Mouse (Mus musculus): Measurements from ENCODE around the gene Adipoq. TPM values are rescaled to one million over a fixed set of nuclear protein-coding genes. Genes with fewer than 3 reads are reported as not detected.
A peak's percentile ranks its signal among the peaks of the same experiment; 100 is the strongest.
"Not testable (repeated sequence)": the region's sequence is repeated elsewhere in the genome, so short reads cannot be mapped to it uniquely, and the experiment has no call there.

Adipoq gene
- total RNA-seq (2021) = 10 to 100 TPM; 12.9 to 37.4 TPM

DNA sequence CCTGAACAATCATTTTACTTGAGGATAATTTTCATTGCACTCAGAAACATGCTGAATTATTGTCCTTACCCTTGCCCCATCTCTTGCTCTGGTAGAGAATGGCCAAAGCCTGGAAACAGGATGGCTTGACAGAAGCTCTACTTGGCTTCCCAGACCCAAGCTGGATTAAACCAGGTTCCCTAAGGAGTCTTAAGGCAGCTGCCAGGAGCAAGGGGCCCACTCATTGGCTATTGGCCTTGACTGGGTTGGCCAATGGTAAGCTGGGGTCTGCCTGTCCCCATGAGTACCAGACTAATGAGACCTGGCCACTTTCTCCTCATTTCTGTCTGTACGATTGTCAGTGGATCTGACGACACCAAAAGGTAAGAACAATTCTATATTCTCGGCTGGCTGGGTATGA is at the start of gene Adipoq:
Gene Adipoq, plus strand, starts transcription at position 257 of the 400 bp plus-strand sequence.
- intact Hi-C loops (cut with DNase I) = no loop called here
- no peak for DNase-seq

DNA sequence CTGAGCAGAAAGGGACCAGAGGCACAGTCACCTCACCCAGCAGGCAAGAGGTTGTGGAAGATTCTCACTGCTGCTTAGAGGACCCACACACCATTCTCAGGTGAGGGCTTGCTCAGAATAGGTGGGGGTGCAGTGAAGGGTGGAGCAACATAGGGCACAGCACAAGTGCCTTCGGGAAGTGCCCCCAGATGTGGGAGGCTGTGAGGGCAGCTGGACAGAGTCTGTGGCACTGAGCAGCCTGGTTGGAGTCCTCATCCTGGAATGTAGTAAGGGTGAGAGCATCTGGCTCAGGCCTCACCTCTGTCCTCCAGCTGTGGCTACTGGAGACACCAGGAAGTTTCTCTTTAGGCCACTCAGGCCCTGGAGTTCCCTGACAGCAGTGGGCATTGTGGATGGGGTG is 49.5 kb upstream of the Adipoq start:
- intact Hi-C loops (cut with DNase I); DNase-seq: not testable (repeated sequence)

DNA sequence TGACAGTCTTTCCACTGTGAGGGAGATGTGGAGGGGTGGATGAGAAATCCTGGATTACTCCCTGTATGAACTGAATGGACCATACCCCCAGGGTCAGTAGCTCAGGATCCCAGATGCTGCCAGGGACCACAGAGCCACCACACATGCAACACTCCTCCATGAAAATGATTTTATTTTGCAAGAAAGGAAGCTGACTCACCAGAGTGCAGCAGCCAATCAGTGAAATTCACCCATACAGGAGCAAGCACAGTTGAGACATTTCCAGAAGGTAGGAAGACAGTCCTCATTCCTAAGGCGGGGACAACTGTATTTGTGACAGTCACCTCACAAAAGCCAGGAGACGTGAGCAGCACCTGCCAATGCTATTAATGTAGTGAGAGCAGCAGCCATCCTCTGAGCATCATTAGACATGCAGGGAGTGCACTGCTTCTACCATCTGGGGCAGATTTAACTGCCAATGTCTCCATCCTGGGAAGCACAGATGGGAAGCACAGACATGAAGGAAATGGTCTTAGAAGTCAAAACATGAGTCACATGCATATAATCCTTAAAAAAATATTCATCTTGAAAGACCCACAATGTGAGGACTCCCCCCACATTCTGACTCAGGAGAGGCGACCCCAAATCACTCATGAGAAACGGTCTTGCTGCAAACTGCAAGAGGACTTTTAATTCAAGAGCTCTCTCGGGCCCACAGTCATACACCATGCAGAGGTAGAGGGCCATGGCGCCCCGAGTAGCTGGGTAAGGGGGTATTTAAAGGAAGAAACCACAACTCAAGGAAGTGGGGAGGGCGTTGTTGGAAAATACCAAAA is 48.8 kb upstream of the Adipoq start:
- intact Hi-C loops (cut with DNase I); DNase-seq: not testable (repeated sequence)

GRCm38 (mm10) chr16:23098105-23098452 is 48.3 kb upstream of the Adipoq start:
- DNase-seq; intact Hi-C loops (cut with DNase I): not testable (repeated sequence)

GRCm38 (mm10) chr16:23099632-23100031 is 46.7 kb upstream of the Adipoq start:
- no peak for DNase-seq
- intact Hi-C loops (cut with DNase I) = no loop called here

GRCm38 (mm10) chr16:23100099-23100575 is 46.2 kb upstream of the Adipoq start:
- DNase-seq = peak in 1 of 2 experiments; percentile 63
- intact Hi-C loops (cut with DNase I) = no loop called here

GRCm38 (mm10) chr16:23100613-23101012 is 45.7 kb upstream of the Adipoq start:
- intact Hi-C loops (cut with DNase I) = no loop called here
- DNase-seq = no peak

- DNase-seq = no peak
- intact Hi-C loops (cut with DNase I) = no loop called here
Measured at GRCm38 (mm10) chr16:23102340-23103037, 43.8 kb upstream of the Adipoq start.

DNA sequence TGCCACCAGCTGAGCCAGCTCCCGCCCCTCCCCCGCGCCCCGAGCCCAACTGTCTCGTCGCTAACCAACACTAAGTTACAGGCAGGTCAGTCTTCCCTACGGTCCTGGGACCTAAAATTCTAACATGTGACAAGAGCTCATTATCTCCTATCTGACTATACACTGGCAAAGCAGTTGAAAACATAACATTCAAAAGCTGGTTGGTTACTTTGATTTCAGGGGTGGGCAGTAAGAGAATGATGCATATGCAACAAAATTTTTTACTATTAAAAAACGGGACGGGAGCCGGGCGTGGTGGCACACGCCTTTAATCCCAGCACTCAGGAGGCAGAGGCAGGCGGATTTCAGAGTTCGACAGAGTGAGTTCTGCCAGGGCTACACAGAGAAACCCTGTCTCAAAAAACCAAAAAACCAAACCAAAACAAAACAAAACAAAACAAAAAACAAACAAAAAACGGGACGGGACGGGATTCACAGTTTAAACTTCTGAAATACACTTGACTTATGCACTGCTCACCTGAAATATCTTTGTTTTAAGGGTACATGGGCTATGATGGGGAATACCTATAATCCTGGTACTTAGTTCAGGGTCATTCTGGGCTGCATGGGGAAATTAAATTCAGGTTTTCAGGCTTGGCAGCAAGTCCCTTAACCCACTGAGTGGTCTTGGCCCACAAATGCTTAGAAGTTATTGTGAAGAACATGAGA is 43.1 kb upstream of the Adipoq start:
- intact Hi-C loops (cut with DNase I) = no loop called here
- peak; percentile 40 to 43 for DNase-seq

DNA sequence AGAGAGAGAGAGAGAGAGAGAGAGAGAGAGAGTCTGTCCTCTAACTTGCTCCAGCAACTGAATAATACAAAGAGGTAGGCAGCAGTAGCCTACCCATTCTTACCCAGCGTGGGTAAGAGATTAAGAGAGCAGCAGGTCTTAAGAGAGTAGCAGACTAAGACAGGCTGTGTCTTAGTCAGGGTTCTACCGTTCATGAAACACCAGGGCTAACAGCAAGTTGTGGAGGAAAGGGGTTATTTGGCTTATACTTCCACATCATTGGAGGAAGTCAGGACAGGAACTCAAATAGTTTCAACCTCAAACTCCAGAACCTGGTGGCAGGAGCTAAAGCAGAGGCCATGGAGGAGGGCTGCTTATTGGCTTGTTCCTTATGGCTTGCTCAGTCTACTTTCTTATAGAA is 42.5 kb upstream of the Adipoq start:
- no peak for DNase-seq
- intact Hi-C loops (cut with DNase I) = no loop called here

DNA sequence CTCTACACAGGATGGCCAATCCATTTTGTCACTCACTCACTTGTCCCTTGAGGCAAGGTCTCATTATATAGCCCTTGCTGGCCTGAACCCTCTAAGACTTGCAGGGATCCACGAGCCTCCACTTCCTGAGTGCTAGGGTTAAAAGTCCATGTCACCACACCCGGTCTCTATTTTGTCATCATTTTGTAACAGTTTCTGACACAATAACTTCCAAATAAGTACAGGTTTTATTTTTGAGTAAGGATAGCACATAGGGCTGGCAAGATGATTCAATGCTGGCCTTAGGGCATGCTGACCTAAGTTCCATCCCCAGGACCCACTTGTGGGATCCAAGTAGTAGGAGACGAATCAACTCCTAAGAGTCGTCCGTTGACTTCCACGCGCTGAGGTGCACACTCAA is 40.2 kb upstream of the Adipoq start:
- intact Hi-C loops (cut with DNase I) = no loop called here
- DNase-seq = no peak

DNA sequence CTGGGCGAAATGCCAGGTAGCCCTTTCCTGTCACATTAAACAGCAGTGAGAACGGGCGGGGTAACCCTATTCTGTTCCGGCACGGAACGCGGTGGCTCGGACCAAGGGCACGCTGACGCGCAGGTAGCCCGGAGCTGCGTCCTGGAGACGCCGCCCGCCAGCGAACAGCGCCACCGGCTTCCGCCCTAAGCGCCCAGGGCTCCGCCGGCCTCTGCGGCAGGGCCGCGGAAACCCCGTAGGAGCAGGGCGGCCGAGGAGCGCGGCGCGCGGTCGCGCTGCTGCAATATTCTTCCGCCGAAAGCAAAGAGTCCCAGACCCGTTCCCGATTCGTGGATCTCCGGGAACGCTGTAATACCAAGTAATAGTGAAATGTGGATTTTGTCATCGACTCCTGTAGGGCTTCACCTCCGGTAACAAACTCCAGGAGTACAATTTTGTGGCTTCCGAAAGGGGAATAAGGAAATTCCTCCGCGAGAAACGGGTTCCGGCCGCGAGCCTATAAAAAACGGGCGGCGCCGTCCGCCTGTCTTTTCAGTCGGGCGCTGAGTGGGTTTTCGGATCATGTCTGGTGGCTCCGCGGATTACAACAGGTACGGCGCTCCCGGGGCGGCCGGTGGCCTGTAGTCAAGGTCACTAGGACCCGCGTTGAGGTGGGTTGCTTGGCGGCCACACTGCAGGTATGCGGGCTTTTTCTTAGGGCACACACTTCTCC is 38.9 kb upstream of the Adipoq start, which contains the start of gene Eif4a2:
Gene Eif4a2, plus strand, starts transcription at position 214 of the 712 bp plus-strand sequence.
- intact Hi-C loops (cut with DNase I) = no loop called here
- peak; percentile 94 to 95 for DNase-seq

GRCm38 (mm10) chr16:23107946-23108759 is 38.2 kb upstream of the Adipoq start:
- intact Hi-C loops (cut with DNase I) = loop anchor here (2.0 kb wide), 1 partner anchor 19 kb away; the partner anchor contains the start of gene Rfc4
- peak; percentile 89 to 91 for DNase-seq

DNA sequence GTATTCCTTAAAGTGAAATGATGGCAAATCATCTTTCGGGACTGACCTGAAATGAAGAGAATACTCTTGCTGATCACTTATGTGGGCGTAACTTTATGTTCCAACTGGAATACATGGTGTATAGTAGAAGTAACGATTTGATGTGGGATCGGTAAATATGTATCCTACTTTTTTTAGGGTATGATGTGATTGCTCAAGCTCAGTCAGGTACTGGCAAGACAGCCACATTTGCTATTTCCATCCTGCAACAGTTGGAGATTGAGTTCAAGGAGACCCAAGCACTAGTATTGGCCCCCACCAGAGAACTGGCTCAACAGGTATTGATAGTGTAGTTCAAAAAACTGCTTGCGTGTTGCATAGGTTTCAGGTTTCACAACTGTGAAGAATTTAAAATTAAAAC is 37.4 kb upstream of the Adipoq start:
- DNase-seq = no peak
- intact Hi-C loops (cut with DNase I) = loop anchor here (2.0 kb wide), 1 partner anchor 18 kb away; the partner anchor contains the start of gene Rfc4

DNA sequence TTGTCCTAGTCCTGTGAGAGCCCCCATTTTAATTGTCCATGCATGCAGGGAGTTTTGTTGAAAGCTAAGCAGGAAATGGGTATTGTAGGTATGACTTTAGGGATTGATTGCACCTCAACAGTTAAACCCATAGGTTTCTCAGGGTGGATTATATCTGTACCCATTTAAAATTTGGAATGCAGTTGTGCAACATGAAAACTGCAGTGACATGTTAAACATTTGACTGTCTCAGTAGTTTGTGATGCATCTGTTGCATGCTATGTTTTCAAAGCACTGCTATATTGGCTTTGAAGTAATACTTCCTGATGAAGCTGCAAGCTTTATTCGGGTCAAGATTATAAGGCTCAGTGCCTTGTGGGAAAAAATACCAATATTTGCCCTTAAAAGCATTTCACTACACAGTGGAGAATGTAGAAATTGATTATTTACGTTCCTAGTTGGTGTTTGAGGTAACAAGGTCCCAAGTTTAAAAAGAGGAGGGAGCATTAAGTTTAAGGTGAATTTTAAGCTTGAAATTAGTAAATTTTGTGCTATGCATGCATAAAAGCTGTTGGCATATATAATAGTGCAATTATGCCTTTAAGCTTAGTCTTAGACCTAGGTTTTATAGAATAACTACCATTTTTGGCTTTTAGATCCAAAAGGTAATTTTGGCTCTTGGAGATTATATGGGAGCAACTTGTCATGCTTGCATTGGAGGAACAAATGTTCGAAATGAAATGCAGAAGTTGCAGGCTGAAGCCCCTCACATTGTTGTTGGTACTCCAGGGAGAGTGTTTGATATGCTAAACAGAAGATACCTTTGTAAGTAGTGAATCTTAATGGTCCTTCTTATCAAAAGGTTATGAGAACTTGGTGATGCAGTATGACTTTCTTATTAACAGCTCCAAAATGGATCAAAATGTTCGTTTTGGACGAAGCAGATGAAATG is 36.7 kb upstream of the Adipoq start:
- no peak for DNase-seq

GRCm38 (mm10) chr16:23112348-23112747 is 34.0 kb upstream of the Adipoq start:
- intact Hi-C loops (cut with DNase I) = loop anchor here (10.0 kb wide), 1 partner anchor 868 kb away; no protein-coding TSS in a partner anchor
- no peak for DNase-seq

More for the DNA sequence above, 36.7 kb upstream of the Adipoq start:
- intact Hi-C loops (cut with DNase I) = loop anchor here (2.0 to 10.0 kb wide), 2 partner anchors 17 to 865 kb away; partner anchors contain the start of gene Rfc4

GRCm38 (mm10) chr16:23112861-23113435 is 33.4 kb upstream of the Adipoq start:
- intact Hi-C loops (cut with DNase I) = loop anchor here (10.0 kb wide), 1 partner anchor 868 kb away; no protein-coding TSS in a partner anchor
- no peak for DNase-seq

GRCm38 (mm10) chr16:23113903-23114302 is 32.4 kb upstream of the Adipoq start:
- intact Hi-C loops (cut with DNase I) = loop anchor here (10.0 kb wide), 1 partner anchor 869 kb away; no protein-coding TSS in a partner anchor
- DNase-seq = no peak

Measured in heart, postnatal 10 days (tissue).